Mouse (Mus musculus) ES-Bruce4 (cell line): ENCODE data around the gene Zyg11b. TPM values are rescaled to one million over a fixed set of nuclear protein-coding genes. Genes with fewer than 3 reads are reported as not detected.

Experiments used
- H3K27ac ChIP-seq: 2 replicates; pipeline ENCODE4 v1.5.1; 2012; ENCODE audit warnings: low read length, inconsistent platforms; ENCODE audit not compliant: insufficient read depth
- H3K27me3 ChIP-seq: 2 replicates; pipeline ENCODE4 v1.6.1; 2012; ENCODE audit warnings: mild to moderate bottlenecking, low read length, inconsistent platforms; ENCODE audit not compliant: control insufficient read depth, poor library complexity, insufficient read depth, severe bottlenecking
- H3K36me3 ChIP-seq: 2 replicates; pipeline ENCODE4 v1.6.1; 2012; ENCODE audit warnings: inconsistent platforms, mild to moderate bottlenecking, low read length, moderate library complexity; ENCODE audit not compliant: control insufficient read depth, poor library complexity, insufficient read depth, severe bottlenecking
- H3K4me1 ChIP-seq: one replicate; pipeline ENCODE4 v1.8.1; 2011; ENCODE audit warnings: low read length; ENCODE audit not compliant: control insufficient read depth, insufficient read depth
- H3K4me3 ChIP-seq: 2 replicates; pipeline ENCODE4 v1.5.1; 2011; ENCODE audit warnings: low read depth, mild to moderate bottlenecking, low read length
- H3K9ac ChIP-seq: 2 replicates; pipeline ENCODE4 v1.6.1; 2012; ENCODE audit warnings: low read depth, mild to moderate bottlenecking, inconsistent platforms; ENCODE audit not compliant: poor library complexity, severe bottlenecking
- H3K9me3 ChIP-seq: replicated peaks from 2 replicates; pipeline ENCODE4 v1.6.1; 2012; ENCODE audit warnings: mild to moderate bottlenecking, low read length, inconsistent platforms; ENCODE audit not compliant: control insufficient read depth, poor library complexity, insufficient read depth, severe bottlenecking
- CTCF ChIP-seq: IDR thresholded peaks from one replicate; pipeline ENCODE4 v1.8.1; 2011; ENCODE audit warnings: low read depth, low read length
- EP300 ChIP-seq: IDR thresholded peaks from 2 replicates; pipeline ENCODE4 v1.6.1; 2011; ENCODE audit warnings: low read depth, low read length; ENCODE audit not compliant: insufficient read depth
- POLR2A ChIP-seq: IDR thresholded peaks from one replicate; pipeline ENCODE4 v1.8.1; 2011; ENCODE audit warnings: low read length; ENCODE audit not compliant: insufficient read depth
- polyA plus RNA-seq: library from polyadenylated mRNA; stranded (reverse); fragments of >200 nt; gene quantifications from 2 replicates; pipeline ENCODE4 v1.2.4, GENCODE M21; 2011; ENCODE audit warnings: low read depth; ENCODE audit not compliant: missing spikeins, insufficient read depth, insufficient read length

The Zyg11b gene
- polyA plus RNA-seq, 1 experiment: 30.8 TPM

DNA sequence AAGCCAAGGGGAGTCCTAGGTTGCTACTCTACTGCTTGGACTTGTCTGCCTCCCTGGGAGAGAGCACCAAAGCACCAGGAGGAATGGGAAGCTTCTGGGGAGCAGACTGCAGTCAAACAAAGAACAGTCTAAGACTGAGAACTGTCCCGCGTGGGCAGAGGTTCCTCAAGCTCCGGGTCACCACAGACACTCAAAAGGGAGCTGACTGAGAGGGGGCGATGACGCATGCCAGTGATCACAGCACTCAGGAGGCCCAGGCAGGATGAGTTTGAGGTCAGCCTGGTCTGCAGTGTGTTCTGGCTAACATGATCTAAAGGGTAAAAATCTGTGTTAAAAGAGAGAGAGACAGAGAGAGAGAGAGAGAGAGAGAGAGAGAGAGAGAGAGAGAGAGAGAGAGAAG, 13.1 kb upstream of the Zyg11b start:
- Histone ChIP-seq H3K9ac (no peak overlapping the region), H3K27me3 (no peaks in the 10 kb centered on the region), H3K4me3 (no peak overlapping the region), H3K36me3 (no peaks in the 10 kb centered on the region), H3K27ac (no peak overlapping the region), H3K4me1 (peaks cover 5% of the 10 kb centered on the region), H3K9me3 (0 out of 2 replicates have a peak, but pooled peaks cover 4% of the 10 kb centered on the region)
- TF ChIP-seq EP300: no peak
- TF ChIP-seq POLR2A: no peak
- no peak for TF ChIP-seq CTCF

- Histone ChIP-seq H3K27ac (no peak overlapping the region), H3K4me3 (no peak overlapping the region), H3K4me1 (no peaks in the 10 kb centered on the region), H3K36me3 (no peaks in the 10 kb centered on the region), H3K9ac (no peak overlapping the region), H3K9me3 (peaks cover 19% of the 10 kb centered on the region), H3K27me3 (no peaks in the 10 kb centered on the region)
- TF ChIP-seq POLR2A: no peak
- no peak for TF ChIP-seq EP300
- no peak for TF ChIP-seq CTCF
Measured at GRCm38 (mm10) chr4:108310706-108311105, 9.8 kb upstream of the Zyg11b start.

DNA sequence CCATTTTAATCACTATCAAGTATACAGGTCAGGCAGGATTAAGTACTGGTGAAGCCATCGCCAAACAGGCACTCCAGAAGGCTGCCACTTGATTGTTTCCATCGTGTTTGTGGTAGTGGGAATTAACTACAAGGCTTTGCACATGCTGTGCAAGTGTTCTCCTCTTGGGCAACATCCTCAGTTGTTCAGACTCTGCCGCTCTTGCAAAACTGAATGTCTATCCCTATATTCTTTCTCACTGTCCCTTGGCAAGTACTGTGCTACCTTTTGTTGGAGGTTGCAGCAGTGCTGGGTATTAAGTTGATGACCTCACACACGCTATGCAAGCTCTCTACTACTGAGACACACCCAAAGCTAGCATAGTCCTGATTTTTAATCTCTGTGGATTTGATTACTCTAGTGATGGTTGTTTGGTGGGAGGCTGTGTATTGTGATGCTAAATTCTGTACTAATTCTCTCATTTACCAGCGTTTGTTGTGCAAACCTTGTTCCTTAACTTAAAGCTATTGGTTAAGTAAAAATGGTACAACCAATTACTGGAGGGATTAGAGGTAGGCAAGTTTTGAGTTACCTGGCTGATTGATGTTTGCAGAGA, 1.5 kb upstream of the Zyg11b start:
- TF ChIP-seq CTCF (no peak), POLR2A (no peak), EP300 (no peak)
- Histone ChIP-seq H3K36me3 (no peaks in the 10 kb centered on the region), H3K4me1 (no peaks in the 10 kb centered on the region)

GRCm38 (mm10) chr4:108300266-108300665, 630 bp downstream of the Zyg11b start:
- H3K27me3 ChIP-seq: no peaks in the 10 kb centered on the region
- H3K9ac ChIP-seq: peak overlapping the region; percentile 70
- TF ChIP-seq EP300 (no peak), CTCF (no peak), POLR2A (no peak)
- no peaks in the 10 kb centered on the region for H3K4me1 ChIP-seq
- H3K4me3 ChIP-seq: peak overlapping the region; percentile 93
- peaks cover 3% of the 10 kb centered on the region for H3K9me3 ChIP-seq
- H3K27ac ChIP-seq: no peak overlapping the region
- H3K36me3 ChIP-seq: no peaks in the 10 kb centered on the region

More for the DNA sequence above, 1.5 kb upstream of the Zyg11b start:
- H3K9me3 ChIP-seq: peaks cover 12% of the 10 kb centered on the region
- H3K4me3 ChIP-seq: no peak overlapping the region
- H3K9ac ChIP-seq: no peak overlapping the region
- no peaks in the 10 kb centered on the region for H3K27me3 ChIP-seq
- no peak overlapping the region for H3K27ac ChIP-seq

- Histone ChIP-seq H3K9ac (no peak overlapping the region), H3K27ac (no peak overlapping the region), H3K36me3 (no peaks in the 10 kb centered on the region), H3K9me3 (no peaks in the 10 kb centered on the region; the same call in 1 of the 2 replicates), H3K4me3 (no peak overlapping the region), H3K27me3 (no peaks in the 10 kb centered on the region), H3K4me1 (no peaks in the 10 kb centered on the region)
- no peak for TF ChIP-seq CTCF
- TF ChIP-seq EP300: no peak
- TF ChIP-seq POLR2A: no peak
Measured at GRCm38 (mm10) chr4:108276973-108277372, 23.9 kb downstream of the Zyg11b start.

- H3K27ac ChIP-seq: no peak overlapping the region
- no peaks in the 10 kb centered on the region for H3K9me3 ChIP-seq
- no peaks in the 10 kb centered on the region; the same call in 1 of the 2 replicates for H3K36me3 ChIP-seq
- H3K4me3 ChIP-seq: no peak overlapping the region
- H3K9ac ChIP-seq: no peak overlapping the region
- TF ChIP-seq CTCF (no peak), POLR2A (no peak), EP300 (no peak)
- no peaks in the 10 kb centered on the region for H3K4me1 ChIP-seq
- no peaks in the 10 kb centered on the region for H3K27me3 ChIP-seq
Measured at GRCm38 (mm10) chr4:108272286-108272685, 28.6 kb downstream of the Zyg11b start.
